Mouse (Mus musculus): ENCODE results near the gene Ltbr. TPM values are rescaled to one million over a fixed set of nuclear protein-coding genes. Genes with fewer than 3 reads are reported as not detected.

Gene Ltbr
- polyA plus RNA-seq, 1 experiment from 2014 or later = 30.9 TPM

- DNase-seq (ENCODE audit: low spot score) = no peak
Observed at GRCm38 (mm10) chr6:125345625-125346024, 31.9 kb upstream of the Ltbr start.

DNA sequence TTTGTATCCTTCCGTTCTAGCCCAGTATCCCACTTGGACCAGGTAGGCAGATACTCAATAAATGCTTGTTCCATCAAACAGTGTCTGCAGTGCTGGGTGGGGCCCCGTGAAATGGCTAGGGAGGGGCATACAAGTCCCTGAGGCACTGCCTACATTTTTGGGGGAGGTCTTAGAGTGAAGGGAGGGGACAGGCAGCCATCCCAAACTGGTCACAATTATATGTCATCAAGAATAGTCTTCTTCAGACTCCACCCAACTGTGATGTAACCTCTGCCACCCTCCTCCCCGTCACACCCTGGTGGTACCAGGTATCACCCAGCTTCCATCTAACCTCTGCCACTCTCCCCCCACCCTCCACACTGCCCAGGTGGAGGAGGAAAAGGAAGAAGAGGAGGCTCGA, 31.2 kb upstream of the Ltbr start:
- DNase-seq (ENCODE audit: low spot score) = no peak

DNA sequence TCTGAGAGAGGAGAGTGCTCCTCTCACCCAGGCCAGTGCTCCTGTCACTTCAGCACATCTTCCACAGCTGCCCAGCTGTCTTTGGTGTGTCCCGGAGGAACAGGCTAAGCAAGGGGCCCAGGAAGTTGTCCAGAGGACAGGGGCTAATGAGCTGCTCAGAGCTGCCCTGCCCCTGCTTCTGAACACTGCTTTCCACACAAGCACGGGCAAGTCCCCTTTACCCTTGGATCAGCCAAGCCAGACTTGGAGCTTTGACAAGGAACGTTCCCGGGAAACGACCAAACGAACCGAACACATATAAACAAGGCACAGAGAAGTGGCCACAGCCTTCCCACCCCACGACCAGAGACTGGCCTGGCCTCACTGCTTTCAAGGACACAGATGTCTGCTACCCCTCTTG, 30.4 kb upstream of the Ltbr start:
- DNase-seq (ENCODE audit: low spot score) = no peak

DNA sequence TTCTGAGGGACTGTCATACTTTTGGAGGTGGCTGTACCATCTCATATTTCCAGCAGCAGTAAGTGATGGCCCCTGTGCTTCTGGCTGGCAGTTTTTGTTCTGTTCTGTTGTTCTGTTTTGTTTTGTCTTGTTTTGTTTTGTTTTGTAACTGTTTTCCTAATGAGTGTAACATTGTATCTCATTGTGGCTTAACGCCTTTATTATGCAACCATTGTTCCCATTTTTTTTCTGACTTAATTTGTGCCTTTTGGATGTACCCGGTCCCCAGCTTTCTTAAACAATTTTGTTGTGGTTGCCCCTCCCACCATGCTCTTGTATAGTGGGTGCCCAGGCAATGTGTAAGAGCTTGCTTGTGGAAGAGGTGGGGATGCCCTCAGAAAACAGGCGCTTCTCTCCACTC, 28.5 kb upstream of the Ltbr start:
- DNase-seq (ENCODE audit: low spot score) = no peak

GRCm38 (mm10) chr6:125340244-125340643, 26.6 kb upstream of the Ltbr start:
- no peak for DNase-seq (ENCODE audit: low spot score)

DNA sequence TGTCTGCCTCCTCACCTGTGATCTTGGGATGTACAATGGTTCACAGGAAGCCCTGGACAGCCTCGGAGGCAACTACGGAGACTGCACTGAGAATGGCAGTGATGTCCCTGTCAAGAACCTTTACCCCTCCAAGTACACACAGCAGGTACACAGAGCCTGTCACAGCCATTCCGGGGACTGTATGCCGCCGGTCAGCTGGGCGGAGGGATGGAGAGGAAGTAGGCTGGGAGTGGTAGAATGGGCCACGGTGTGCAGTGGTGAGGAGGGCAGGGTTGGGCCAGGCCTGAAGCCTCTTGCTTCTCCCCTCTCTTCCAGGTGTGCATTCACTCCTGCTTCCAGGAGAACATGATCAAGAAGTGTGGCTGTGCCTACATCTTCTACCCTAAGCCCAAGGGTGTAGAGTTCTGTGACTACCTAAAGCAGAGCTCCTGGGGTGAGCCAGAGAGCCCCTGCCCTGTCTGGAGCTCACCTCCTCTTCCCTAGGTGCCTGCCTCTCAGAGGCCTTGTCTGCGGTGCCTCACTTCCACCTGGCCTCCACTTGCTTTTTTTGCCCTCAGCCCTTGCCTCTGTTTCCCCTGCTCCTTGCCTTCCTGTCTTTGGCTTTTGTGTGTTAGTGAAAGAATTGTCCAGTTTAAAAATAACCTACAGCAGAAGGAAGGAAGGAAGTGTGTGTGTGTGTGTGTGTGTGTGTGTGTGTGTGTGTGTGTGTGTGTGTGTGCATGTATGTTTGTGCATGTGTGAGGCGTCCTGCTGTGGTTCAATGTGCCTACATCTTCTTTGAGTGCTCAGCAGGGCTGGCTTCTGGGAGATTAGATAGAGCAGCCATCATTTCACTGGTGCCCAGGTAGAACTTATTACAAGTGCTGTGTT, 25.3 kb upstream of the Ltbr start:
- DNase-seq (ENCODE audit: low spot score) = no peak

GRCm38 (mm10) chr6:125334356-125334755, 20.7 kb upstream of the Ltbr start:
- no peak for DNase-seq (ENCODE audit: low spot score)

GRCm38 (mm10) chr6:125333112-125333899, 19.6 kb upstream of the Ltbr start:
- DNase-seq (ENCODE audit: low spot score) = no peak

DNA sequence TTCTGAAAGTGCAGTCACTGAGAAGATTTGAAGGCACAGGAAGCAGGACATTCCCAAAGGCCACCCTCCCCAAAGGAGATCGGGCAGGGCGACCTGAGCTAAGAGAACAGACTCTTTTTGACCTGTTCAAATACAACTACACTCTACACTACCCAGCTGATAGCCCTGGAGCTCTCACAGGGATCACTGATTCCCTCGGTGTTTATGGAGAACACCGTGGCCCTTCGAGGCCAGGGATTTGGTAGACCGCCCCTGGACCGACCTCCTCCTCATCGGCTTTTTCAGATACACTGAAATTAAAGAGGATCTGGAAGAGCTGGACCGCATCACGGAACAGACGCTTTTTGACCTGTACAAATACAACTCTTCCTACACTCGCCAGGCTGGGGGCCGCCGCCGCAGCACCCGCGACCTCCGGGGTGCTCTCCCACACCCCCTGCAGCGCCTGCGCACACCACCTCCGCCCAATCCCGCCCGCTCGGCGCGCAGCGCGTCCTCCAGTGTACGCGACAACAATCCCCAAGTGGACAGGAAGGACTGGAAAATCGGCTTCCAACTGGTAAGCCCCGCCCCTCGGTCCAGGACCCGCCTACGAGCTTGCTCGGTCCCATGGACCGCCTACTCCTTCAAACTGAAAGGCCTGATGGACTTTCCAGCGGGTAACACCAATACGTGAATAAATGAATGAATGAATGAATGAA, 17.1 kb upstream of the Ltbr start:
- DNase-seq (ENCODE audit: low spot score) = peak; percentile 49

- peak; percentile 55 for DNase-seq (ENCODE audit: low spot score)
Observed at GRCm38 (mm10) chr6:125328243-125328642, 14.6 kb upstream of the Ltbr start.

DNA sequence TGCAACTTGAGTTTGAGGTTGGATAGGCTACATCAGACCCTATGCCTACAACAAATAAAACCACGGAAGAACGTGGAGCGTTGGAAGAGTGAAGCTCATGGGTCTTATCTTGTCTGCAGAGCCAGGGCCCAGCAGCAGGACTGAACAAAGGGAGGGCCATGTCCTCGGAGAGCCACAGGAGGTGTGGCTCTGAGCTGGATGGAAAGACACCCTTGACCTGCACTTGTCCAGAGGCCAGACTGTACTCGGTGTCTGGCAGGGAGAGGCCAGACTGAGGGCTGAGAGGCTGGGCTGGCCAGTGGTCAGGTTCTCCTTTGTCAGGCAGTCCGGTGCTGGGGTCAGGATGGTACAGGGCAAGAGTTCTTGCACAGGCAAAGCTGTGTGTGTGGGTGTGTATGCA, 11.7 kb upstream of the Ltbr start:
- no peak for DNase-seq (ENCODE audit: low spot score)

DNA sequence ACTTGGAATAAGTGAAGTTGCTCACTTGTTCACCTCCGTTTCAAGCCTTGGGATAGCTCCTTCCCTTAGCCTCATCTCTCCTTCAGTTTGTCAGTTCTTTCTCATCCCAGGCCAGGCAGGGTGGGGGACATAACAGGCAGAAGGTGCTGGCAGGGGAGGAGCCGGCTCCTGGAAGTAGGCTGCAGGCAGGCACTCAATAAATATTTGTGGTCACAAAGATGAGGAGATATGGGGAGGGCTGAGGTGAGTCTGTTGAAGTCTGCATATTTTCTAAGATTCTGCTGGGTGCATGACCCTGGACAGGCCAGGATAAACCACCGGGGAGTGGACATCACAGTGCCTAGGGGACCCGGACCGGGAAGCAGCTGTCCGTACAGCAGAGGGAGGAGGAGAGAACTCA, 9.9 kb upstream of the Ltbr start:
- no peak for DNase-seq (ENCODE audit: low spot score)

GRCm38 (mm10) chr6:125322794-125323193, 9.1 kb upstream of the Ltbr start:
- no peak for DNase-seq (ENCODE audit: low spot score)

GRCm38 (mm10) chr6:125321114-125321855, 7.6 kb upstream of the Ltbr start:
- no peak for DNase-seq (ENCODE audit: low spot score)

DNA sequence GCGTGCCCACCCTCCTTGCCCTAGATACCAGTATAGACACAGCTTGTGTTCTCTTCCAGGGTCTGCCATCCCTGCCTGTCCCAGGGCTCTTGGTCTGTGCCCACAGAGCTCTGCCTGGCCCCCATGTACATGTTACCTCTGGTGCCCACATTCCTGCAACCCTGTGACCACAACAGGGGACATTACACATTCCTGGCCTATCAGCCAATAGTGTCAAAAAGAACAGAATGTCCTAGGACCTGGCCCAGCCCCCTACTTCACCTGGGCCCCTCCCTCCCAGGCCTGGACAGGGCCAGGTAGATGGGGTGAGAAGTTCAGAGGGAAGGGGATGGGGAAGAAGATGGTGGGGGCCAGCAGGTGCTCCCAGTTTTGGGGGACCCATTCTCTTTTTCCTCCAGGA, 6.6 kb upstream of the Ltbr start, which contains the start of gene Scnn1a:
TSS of gene Scnn1a (plus strand) at position 337 of the 400 bp plus-strand sequence.
- DNase-seq (ENCODE audit: low spot score) = no peak

DNA sequence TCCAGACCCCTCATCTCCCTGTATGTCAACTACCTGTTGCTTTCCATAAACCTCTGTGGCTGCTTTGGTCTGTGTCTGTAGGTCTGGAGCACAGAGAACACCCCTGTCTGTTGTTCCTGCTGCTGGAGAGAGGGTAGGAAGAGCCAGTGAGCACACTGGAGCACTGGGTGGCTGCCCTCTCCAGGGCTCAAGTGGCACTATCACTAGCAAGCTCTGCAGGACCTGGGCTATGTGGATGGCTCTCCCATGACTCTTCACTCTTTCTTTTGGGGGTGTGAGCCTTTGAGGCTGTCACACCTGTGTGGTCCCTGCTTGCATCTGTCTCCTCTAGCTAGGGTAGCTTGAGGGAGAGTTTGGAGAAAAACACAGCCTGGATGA, 6.2 kb upstream of the Ltbr start:
- no peak for DNase-seq (ENCODE audit: low spot score)

GRCm38 (mm10) chr6:125318981-125319918, 5.6 kb upstream of the Ltbr start:
- no peak for DNase-seq (ENCODE audit: low spot score)

GRCm38 (mm10) chr6:125317077-125317476, 3.4 kb upstream of the Ltbr start:
- no peak for DNase-seq (ENCODE audit: low spot score)

DNA sequence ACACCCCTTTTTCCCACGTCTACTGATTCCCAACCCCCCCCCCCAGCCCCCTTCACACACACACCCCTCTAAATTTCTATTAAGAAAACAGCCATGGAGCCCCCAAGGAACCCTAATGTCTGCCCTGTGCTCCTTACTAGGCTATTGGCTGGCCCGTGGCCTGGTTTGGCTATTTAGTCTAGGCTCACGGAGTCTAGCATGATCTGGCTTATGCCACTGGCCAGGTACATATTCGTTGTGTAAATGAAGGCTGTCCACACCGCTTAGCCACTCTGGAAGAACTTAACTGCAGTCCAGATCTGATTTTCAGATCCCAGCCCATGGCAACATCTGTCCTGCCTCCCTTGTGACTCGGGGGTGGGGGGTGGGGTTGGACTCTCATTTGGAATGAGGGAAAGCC, 1.1 kb upstream of the Ltbr start:
- DNase-seq (ENCODE audit: low spot score) = no peak

DNA sequence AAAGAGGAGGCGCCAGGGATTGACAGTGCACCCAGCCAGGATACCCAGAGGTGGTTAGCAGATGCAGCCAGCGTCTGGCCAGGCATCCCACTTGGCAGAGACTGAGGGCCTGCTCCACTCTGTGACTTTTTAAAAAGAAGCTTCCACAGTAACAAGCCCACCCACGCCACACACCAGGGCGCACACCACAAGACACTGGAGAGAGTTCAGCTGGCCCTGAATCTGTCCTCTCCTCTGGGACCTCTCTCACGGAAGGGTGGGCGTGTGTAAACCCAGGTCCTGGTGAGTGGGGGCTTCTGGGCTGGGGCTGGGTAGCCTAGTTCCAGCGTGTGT, 512 bp upstream of the Ltbr start:
- DNase-seq (ENCODE audit: low spot score) = no peak
